Mouse (Mus musculus): ENCODE data around the gene Flvcr2. TPM values are rescaled to one million over a fixed set of nuclear protein-coding genes. Genes with fewer than 3 reads are reported as not detected.

Flvcr2 gene
- total and polyA plus RNA-seq, 3 experiments, result 0.07 TPM; not detected in 2

Other genes starting within 250 kb of the Flvcr2 start
- 2.3 and 8.1 TPM in 2 replicates for gene Jdp2, start 147.5 kb upstream of the Flvcr2 start, total RNA-seq (2012; rRNA removed)
- 1 to 10 TPM in 1 of 2 experiments, not detected in 1; 9.1 TPM for gene Jdp2, start 147.5 kb upstream of the Flvcr2 start, polyA plus RNA-seq (2012; ENCODE audit: insufficient read depth in 1 of 2, insufficient read length in 2 of 2, low read depth in 1 of 2, low replicate concordance in 2 of 2, missing spikeins in 1 of 2)
- 16.8 and 19.9 TPM in 2 replicates for gene Batf, start 59.9 kb upstream of the Flvcr2 start, total RNA-seq (2012; rRNA removed)
- 10 to 100 TPM in 1 of 2 experiments, not detected in 1; 14.4 TPM for gene Batf, start 59.9 kb upstream of the Flvcr2 start, polyA plus RNA-seq (2012; ENCODE audit: insufficient read depth in 1 of 2, insufficient read length in 2 of 2, low read depth in 1 of 2, low replicate concordance in 2 of 2, missing spikeins in 1 of 2)
- 46.0 and 55.6 TPM in 2 replicates for gene Erg28, start 78.0 kb downstream of the Flvcr2 start, total RNA-seq (2012; rRNA removed)
- gene Erg28, start 78.0 kb downstream of the Flvcr2 start, polyA plus RNA-seq (2012; ENCODE audit: insufficient read depth in 1 of 2, insufficient read length in 2 of 2, low read depth in 1 of 2, low replicate concordance in 2 of 2, missing spikeins in 1 of 2), result 10 to 100 TPM in 1 of 2 experiments, not detected in 1; 76.3 TPM
- gene Ttll5, start 78.1 kb downstream of the Flvcr2 start, total RNA-seq (2012; rRNA removed), result 7.4 and 9.3 TPM in 2 replicates
- gene Ttll5, start 78.1 kb downstream of the Flvcr2 start, polyA plus RNA-seq (2012; ENCODE audit: insufficient read depth in 1 of 2, insufficient read length in 2 of 2, low read depth in 1 of 2, low replicate concordance in 2 of 2, missing spikeins in 1 of 2), result 10 to 100 TPM in 1 of 2 experiments, not detected in 1; 18.5 TPM

Measured in MEL (cell line).